Mouse (Mus musculus) forebrain, embryonic 10.5 days (tissue): Measurements from ENCODE around the gene Tssk2. TPM values are rescaled to one million over a fixed set of nuclear protein-coding genes. Genes with fewer than 3 reads are reported as not detected.

Source experiments
- DNase-seq: peaks from one replicate; pipeline ENCODE4 v3.0.0-alpha.2; 2017; ENCODE audit warnings: low spot score; ENCODE audit errors: extremely low spot score
- H3K27ac ChIP-seq: fragments of 300-500 bp; sonication (generic); 2 replicates; pipeline ENCODE4 v1.5.1; 2016; ENCODE audit warnings: mild to moderate bottlenecking
- H3K27me3 ChIP-seq: fragments of 300-500 bp; sonication (generic); 2 replicates; pipeline ENCODE4 v1.6.1; 2016; ENCODE audit warnings: mild to moderate bottlenecking; ENCODE audit not compliant: poor library complexity, severe bottlenecking
- H3K36me3 ChIP-seq: fragments of 300-500 bp; sonication (generic); replicated peaks from 2 replicates; pipeline ENCODE4 v1.6.1; 2016; ENCODE audit warnings: mild to moderate bottlenecking, moderate library complexity
- H3K4me1 ChIP-seq: fragments of 300-500 bp; sonication (generic); 2 replicates; pipeline ENCODE4 v1.6.1; 2016
- H3K4me3 ChIP-seq: fragments of 300-500 bp; sonication (generic); 2 replicates; pipeline ENCODE4 v1.5.1; 2016; ENCODE audit warnings: mild to moderate bottlenecking, moderate library complexity
- H3K9me3 ChIP-seq: fragments of 300-500 bp; sonication (generic); 2 replicates; pipeline ENCODE4 v1.6.1; 2016; ENCODE audit warnings: mild to moderate bottlenecking, moderate library complexity
- WGBS: fragments of 180-500 bp; shearing (Covaris S2); methylation state at CpG from one replicate; pipeline ENCODE4 v1.1.7; 2016; 5-methylcytosine and 5-hydroxymethylcytosine counted together
- polyA plus RNA-seq: library from polyadenylated mRNA; unstranded; fragments of >200 nt; fragmentation: Nextera tagmentation; extraction: Ambion mirVana; gene quantifications from 2 replicates; pipeline ENCODE4 v1.2.1, GENCODE M21; 2016

The Tssk2 gene
- 0.36 TPM in 1 of 2 replicates, not detected in the other for polyA plus RNA-seq

DNA sequence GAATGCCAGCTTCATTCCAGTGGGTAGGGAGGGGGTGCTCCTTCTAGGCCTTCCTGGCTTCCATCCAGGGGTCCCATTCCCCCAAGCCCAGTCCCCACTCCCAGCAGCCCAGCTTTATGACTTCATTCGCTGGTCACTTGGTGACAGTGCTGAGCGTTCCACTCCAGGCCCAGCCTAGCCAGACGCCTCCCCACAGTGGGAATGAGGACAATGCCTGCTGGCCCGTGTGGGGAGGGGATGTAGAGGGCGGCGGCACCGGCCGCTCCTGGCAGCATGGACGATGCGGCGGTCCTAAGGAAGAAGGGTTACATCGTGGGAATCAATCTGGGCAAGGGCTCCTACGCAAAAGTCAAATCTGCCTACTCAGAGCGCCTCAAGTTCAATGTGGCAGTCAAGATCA lies at the start of gene Tssk2, which contains the start of gene Dgcr2:
TSS of gene Tssk2 (plus strand) at position 176 of the 400 bp plus-strand sequence.
TSS of gene Dgcr2 (minus strand) at position 101 of the 400 bp plus-strand sequence.
- DNase-seq, result no peak
- 92% methylated on average over 14 of the region's 14 CpGs for WGBS
- peaks cover 56% of the 10 kb centered on the region for H3K36me3 ChIP-seq

DNA sequence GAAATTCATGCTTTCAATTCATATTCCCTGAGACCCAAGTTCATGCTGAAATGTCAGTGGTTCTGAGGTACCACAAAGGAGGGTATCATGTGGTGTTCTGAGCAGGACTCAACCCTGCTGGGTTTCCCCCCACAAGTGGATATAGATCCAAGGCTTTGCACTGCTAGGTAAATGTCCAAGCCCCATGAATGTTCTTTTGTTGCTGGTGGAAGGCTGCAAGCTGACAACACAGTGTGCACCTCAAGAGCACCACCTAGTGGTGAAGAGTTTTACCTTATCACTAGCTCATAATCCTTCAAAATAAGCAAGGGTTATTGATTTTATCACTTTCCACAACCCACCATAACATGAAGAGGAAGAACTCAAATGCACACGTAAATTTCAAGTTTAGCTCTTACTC lies 49.5 kb upstream of the Tssk2 start:
- Histone ChIP-seq H3K36me3 (peaks cover 96% of the 10 kb centered on the region), H3K4me1 (no peaks in the 10 kb centered on the region)
- DNase-seq, result no peak

More for the DNA sequence above, at the start of gene Tssk2, which contains the start of gene Dgcr2:
- Histone ChIP-seq H3K27ac (no peak within 1 kb of the TSS), H3K4me1 (no peaks in the 10 kb centered on the region), H3K4me3 (no peak within 1 kb of the TSS), H3K9me3 (no peaks in the 10 kb centered on the region), H3K27me3 (no peaks in the 10 kb centered on the region)

DNA sequence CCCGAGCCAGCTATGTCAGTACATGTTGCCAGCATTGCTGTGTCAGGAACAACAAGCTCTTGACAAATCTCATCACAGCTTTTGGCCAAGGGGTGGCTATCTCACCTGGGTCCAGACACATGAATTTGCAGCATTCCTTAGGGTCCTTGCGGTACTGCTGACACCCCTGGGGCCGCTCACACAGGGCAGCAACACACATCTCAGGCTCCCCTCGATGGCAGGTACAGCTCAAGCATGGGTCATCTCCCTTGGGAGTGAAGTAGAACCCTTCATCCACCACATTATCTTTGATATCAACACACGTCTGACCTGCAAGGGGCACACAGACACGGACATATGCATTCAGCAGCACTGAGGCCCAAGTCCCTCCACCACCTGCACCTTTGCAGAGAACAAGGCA lies 49.0 kb upstream of the Tssk2 start:
- H3K27me3 ChIP-seq, result no peaks in the 10 kb centered on the region
- 90% methylated on average over 6 of the region's 6 CpGs for WGBS
- no peaks in the 10 kb centered on the region for H3K9me3 ChIP-seq
- H3K4me1 ChIP-seq, result no peaks in the 10 kb centered on the region
- peaks cover 96% of the 10 kb centered on the region for H3K36me3 ChIP-seq
- no peak overlapping the region for H3K27ac ChIP-seq
- no peak for DNase-seq
- no peak overlapping the region for H3K4me3 ChIP-seq

More for the DNA sequence above, 49.5 kb upstream of the Tssk2 start:
- Histone ChIP-seq H3K4me3 (no peak overlapping the region), H3K9me3 (no peaks in the 10 kb centered on the region), H3K27ac (no peak overlapping the region), H3K27me3 (no peaks in the 10 kb centered on the region)
- WGBS, result 33% methylated on average over 1 of the region's 1 CpGs

DNA sequence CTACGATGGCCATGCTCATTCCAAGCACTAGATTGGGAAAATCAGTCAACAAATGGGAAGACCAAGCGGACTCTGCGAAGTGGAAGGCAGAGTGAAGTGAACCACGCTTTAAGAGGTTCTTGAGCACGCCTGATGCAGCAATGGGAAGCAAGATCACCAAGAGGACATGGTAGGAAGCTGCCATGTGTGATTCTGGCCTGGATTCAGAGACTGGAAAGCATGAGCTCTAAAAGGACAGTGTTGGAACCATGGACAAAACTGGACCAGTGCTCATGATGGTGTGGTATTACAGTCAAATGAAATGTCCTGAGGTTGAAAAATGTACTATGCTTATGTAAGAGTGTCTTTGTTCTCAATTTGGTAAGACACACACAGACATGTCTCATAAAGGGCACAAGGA lies 47.1 kb upstream of the Tssk2 start:
- Histone ChIP-seq H3K27me3 (no peaks in the 10 kb centered on the region), H3K9me3 (no peaks in the 10 kb centered on the region), H3K4me3 (no peak overlapping the region), H3K36me3 (peaks cover 95% of the 10 kb centered on the region), H3K4me1 (no peaks in the 10 kb centered on the region), H3K27ac (no peak overlapping the region)
- WGBS, result 93% methylated on average over 5 of the region's 5 CpGs
- no peak for DNase-seq

DNA sequence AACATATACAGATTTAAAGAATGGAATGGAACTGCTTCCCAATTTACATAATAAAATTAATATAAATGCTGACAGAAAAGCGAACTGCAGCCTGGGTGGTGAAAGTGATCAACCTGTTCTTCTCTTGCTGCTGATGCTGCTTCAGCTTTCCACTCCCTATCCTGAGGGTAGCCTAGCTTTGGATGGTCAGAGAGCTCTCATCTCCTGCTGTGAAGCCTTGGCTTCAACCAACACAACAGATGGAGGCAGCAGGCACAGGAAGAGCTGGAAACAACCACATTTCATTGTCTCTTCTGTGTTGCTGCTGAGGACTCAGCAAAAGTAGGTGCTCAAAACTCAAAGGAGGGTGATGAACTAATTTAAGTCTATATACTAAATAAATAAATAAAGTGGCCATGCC lies 46.6 kb upstream of the Tssk2 start:
- Histone ChIP-seq H3K27me3 (no peaks in the 10 kb centered on the region), H3K36me3 (peaks cover 95% of the 10 kb centered on the region), H3K4me1 (0 out of 2 replicates have a peak, but pooled peaks cover 4% of the 10 kb centered on the region), H3K4me3 (no peak overlapping the region), H3K27ac (no peak overlapping the region), H3K9me3 (no peaks in the 10 kb centered on the region)
- DNase-seq, result no peak
- WGBS, result 89% methylated on average over 1 of the region's 1 CpGs

DNA sequence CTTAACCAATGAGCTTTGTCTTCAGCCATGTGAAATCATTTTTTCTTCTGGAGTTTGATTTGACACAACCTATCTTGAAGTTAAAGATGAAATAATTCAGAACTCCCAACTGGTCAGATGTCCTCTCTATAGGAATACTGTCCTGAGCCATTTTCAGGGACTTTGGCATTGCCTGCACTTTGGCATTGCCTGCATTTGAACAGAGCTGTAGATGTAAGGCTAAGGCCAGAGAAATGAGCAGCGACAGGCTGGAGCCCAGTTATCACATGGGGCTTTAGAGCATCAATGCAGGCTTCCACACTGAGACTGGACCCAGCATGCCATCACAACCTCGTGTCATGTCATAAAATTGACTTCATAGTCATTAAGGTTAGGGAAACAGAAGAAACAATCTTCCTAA lies 45.2 kb upstream of the Tssk2 start:
- Histone ChIP-seq H3K36me3 (peaks cover 95% of the 10 kb centered on the region), H3K4me3 (no peak overlapping the region), H3K9me3 (no peaks in the 10 kb centered on the region), H3K4me1 (0 out of 2 replicates have a peak, but pooled peaks cover 5% of the 10 kb centered on the region), H3K27me3 (no peaks in the 10 kb centered on the region), H3K27ac (no peak overlapping the region)
- DNase-seq, result no peak
- 89% methylated on average over 2 of the region's 2 CpGs for WGBS

DNA sequence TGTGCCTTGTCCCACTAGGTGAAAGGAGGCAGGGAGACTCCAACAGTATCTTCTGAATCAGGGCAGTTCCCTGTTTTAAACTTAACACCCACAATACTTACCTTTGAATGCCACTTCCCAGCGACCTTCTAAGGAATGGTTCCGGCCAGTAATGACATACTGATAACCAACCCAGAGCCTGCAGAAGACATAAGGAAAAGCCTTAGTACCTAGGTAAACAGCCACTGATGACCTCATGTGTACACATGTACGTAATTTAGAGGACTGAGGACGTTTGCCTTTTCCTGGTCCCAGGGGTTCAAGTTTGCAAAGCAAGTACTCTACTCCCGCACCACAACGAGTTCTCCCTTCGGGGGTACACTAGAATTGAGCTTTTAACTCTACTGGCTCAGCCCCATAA lies 41.3 kb upstream of the Tssk2 start:
- Histone ChIP-seq H3K9me3 (no peaks in the 10 kb centered on the region), H3K4me1 (0 out of 2 replicates have a peak, but pooled peaks cover 5% of the 10 kb centered on the region), H3K36me3 (peaks cover 95% of the 10 kb centered on the region), H3K27me3 (no peaks in the 10 kb centered on the region), H3K27ac (no peak overlapping the region), H3K4me3 (no peak overlapping the region)
- no peak for DNase-seq
- 93% methylated on average over 7 of the region's 7 CpGs for WGBS

DNA sequence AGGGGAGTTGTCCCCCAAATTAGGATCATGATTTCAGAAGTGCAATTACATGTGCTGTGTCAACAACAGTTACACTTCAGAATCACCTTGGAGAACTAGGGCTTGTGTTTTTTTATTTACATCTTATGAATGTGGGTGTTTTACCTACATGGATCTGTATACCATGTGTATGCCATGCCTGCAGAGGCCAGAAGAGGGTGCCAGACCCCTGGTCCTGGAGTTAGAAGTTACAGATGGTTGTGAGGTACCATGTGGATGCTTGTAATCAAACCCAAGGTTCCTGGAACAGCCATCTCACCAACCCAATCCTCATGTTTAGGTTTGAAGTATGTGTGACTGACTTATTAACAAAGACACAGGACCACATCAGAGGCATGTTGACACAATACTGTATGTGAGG lies 39.8 kb upstream of the Tssk2 start:
- Histone ChIP-seq H3K36me3 (peaks cover 90% of the 10 kb centered on the region), H3K27ac (no peak overlapping the region), H3K4me3 (no peak overlapping the region), H3K9me3 (no peaks in the 10 kb centered on the region), H3K27me3 (no peaks in the 10 kb centered on the region), H3K4me1 (0 out of 2 replicates have a peak, but pooled peaks cover 5% of the 10 kb centered on the region)
- no peak for DNase-seq

DNA sequence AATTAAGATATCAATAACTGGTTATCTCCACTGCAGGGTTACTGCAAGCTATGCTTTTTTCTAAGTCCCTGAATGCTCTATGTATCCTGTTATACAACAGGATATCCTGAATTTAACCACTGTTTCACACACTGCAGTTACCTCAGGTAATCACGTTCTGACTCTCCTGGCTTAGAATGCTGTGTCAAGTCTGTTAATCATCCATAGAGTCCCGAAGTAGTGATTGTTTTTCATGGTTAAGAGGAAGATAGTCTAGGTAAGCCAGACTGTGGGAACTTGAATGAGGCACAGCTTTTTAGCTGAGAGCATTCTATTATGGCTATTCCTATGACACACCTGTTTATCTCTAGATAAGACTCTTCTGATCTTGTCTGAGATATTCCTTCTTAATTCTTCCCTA lies 33.1 kb upstream of the Tssk2 start:
- Histone ChIP-seq H3K9me3 (no peaks in the 10 kb centered on the region), H3K27ac (no peak overlapping the region), H3K4me3 (no peak overlapping the region), H3K36me3 (peaks cover 84% of the 10 kb centered on the region), H3K27me3 (no peaks in the 10 kb centered on the region), H3K4me1 (no peaks in the 10 kb centered on the region)
- DNase-seq, result no peak
- WGBS, result 91% methylated on average over 2 of the region's 2 CpGs

DNA sequence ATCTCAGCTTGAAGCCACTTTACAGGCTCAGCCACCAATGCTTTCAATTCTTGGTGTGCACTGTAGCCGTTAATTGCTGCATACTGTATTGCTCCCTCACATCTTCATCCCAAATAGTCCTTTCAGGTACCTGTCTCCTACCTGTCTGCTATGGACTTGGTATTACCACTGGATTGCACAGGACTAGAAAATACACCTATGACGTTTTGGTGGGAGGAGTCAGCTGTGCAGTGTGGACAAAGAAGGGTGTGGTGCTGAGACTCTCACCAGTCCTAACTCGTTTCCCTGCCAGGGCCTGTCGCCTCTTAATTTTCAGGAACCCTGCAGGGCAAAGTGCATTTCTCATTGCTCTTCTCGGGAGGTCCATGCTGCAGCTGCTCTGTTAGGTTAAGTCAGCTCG lies 32.7 kb upstream of the Tssk2 start:
- no peak overlapping the region for H3K27ac ChIP-seq
- DNase-seq, result no peak
- no peaks in the 10 kb centered on the region for H3K27me3 ChIP-seq
- no peaks in the 10 kb centered on the region for H3K4me1 ChIP-seq
- 84% methylated on average over 6 of the region's 6 CpGs for WGBS
- peaks cover 84% of the 10 kb centered on the region for H3K36me3 ChIP-seq
- H3K9me3 ChIP-seq, result no peaks in the 10 kb centered on the region
- no peak overlapping the region for H3K4me3 ChIP-seq

DNA sequence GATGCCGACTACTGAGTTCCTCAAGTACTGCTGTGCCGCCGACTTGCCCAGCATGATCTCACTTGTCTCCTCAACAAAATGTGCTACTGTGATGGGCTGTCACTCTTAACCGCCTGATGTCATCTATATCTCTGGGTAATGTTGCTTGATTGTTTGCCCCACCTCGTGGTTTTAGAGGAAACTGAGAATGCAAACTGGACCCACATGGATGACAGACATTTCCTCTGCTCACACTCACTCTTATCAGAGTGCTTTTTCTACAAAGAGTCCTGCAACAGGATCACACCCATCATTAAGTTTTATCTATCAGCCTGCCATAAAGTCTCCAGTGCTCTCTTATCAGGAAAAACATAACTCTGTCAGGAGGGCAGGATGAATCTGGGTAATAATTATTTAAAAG lies 27.2 kb upstream of the Tssk2 start:
- 93% methylated on average over 5 of the region's 5 CpGs for WGBS
- DNase-seq, result no peak
- H3K36me3 ChIP-seq, result peaks cover 75% of the 10 kb centered on the region

DNA sequence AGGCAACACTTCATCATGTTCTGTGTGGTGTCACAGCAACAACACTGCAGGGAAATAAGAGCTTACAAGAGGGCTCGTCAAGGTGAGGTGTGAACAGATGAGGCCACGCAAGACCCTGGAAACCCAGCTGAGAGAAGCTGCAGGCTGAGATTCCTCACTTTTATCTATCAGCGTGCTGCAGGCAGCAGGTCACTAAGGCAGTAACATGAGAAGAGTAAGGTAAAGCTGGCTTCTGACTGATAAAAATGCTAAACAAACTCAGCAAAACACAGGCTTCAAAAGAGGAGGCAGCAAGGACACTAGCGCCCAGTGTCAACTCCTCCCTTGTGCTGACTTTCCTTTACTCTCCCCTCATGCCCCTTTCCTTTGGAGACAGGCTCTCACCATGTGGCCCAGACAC lies 25.4 kb upstream of the Tssk2 start:
- Histone ChIP-seq H3K4me1 (no peaks in the 10 kb centered on the region), H3K27ac (no peak overlapping the region), H3K9me3 (no peaks in the 10 kb centered on the region), H3K27me3 (no peaks in the 10 kb centered on the region), H3K36me3 (peaks cover 76% of the 10 kb centered on the region), H3K4me3 (no peak overlapping the region)
- 75% methylated on average over 4 of the region's 4 CpGs for WGBS
- no peak for DNase-seq

More for the DNA sequence above, 27.2 kb upstream of the Tssk2 start:
- no peaks in the 10 kb centered on the region for H3K9me3 ChIP-seq
- no peak overlapping the region for H3K27ac ChIP-seq
- H3K4me1 ChIP-seq, result no peaks in the 10 kb centered on the region
- H3K27me3 ChIP-seq, result no peaks in the 10 kb centered on the region
- H3K4me3 ChIP-seq, result no peak overlapping the region

DNA sequence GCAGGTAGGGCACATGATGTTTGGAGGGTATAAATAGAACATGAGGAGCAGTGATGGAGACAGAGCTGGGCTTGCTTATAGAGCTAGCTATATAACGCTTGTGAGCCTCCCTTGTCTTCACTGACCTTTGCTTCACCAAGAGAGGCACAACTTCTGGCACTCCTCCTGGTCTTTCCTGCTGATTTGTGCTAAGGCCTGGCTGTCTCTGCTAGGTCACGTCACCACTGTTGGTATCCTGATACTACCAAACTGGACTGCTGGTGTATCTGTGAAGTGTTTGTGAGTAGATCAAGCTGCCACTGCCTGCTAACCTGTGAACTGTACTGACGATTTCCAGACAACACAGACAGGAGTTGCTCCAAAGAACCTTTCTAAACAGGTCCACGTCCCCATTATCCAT lies 23.3 kb upstream of the Tssk2 start:
- no peaks in the 10 kb centered on the region; the same call in 1 of the 2 replicates for H3K9me3 ChIP-seq
- H3K27ac ChIP-seq, result no peak overlapping the region
- peaks cover 77% of the 10 kb centered on the region for H3K36me3 ChIP-seq
- H3K4me3 ChIP-seq, result no peak overlapping the region
- 91% methylated on average over 4 of the region's 4 CpGs for WGBS
- no peaks in the 10 kb centered on the region for H3K4me1 ChIP-seq
- no peak for DNase-seq
- no peaks in the 10 kb centered on the region for H3K27me3 ChIP-seq

DNA sequence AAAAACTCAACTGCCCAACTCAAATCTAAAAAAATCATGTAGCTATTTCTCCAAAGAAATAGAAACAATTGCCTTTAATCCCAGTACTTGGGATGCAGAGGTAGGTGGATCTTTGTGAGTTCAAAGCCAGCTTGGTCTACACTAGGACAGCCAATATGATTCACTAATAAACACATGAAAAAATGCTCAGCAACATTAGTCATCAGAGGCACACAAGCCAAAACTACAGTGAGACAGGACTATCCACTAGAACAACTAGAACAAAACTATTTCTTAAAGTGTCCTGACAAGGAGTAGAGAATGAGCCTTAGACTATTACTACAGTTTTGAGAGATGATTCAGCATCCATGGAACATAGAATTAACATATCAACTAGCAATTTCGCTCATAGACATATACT lies 22.3 kb upstream of the Tssk2 start:
- 98% methylated on average over 1 of the region's 1 CpGs for WGBS
- H3K36me3 ChIP-seq, result peaks cover 71% of the 10 kb centered on the region
- H3K4me3 ChIP-seq, result no peak overlapping the region
- DNase-seq, result no peak
- no peaks in the 10 kb centered on the region; the same call in 1 of the 2 replicates for H3K9me3 ChIP-seq
- H3K27ac ChIP-seq, result no peak overlapping the region
- H3K4me1 ChIP-seq, result no peaks in the 10 kb centered on the region
- no peaks in the 10 kb centered on the region for H3K27me3 ChIP-seq
